Mouse (Mus musculus) embryonic fibroblast, embryonic 13.5 days (primary cell): ENCODE measurements at regions not wholly inside any gene's neighbourhood (a gene's known extent, or its start where the extent isn't known, plus 50 kb on each side); places are given as distances from the start of the nearest gene placed in this dataset.

Experiments used
- CTCF ChIP-seq: IDR thresholded peaks from 2 replicates; pipeline ENCODE4 v1.5.1; 2011; ENCODE audit warnings: mild to moderate bottlenecking, control low read depth, low read length, moderate library complexity, borderline replicate concordance; ENCODE audit not compliant: insufficient read depth
- POLR2A ChIP-seq: IDR thresholded peaks from 2 replicates; pipeline ENCODE4 v1.6.1; 2011; ENCODE audit warnings: low read depth, mild to moderate bottlenecking, control low read depth, low read length, moderate library complexity

DNA sequence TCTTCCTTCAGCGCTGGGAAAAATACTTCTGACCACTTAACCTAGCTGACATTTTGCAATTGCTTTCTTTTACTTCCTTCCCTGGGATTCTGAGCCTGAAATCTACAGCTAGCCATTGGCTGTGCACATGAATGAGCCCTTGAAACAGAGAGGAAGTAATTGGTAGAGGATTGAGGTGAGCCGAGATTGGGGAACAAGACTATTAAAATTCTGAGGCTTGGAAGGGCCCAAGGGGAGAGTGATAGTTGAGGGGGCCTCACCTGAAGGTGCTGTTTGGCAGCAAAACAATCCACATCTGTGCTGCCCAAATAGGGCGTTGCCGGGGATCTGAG is 196.7 kb downstream of the Fzd1 start:
- TF ChIP-seq POLR2A (no peak), CTCF (no peak)
